Mouse (Mus musculus): ENCODE data around the gene Bach1.

- TF ChIP-seq CTCF (IDR thresholded peaks at IDR 0.05; ENCODE audit: borderline replicate concordance, insufficient read depth, low read length) = no peak
- TF ChIP-seq POLR2A (IDR thresholded peaks at IDR 0.05; ENCODE audit: low read depth, low read length) = no peak
Measured at GRCm38 (mm10) chr16:87736106-87736505, 37.4 kb downstream of the Bach1 start.
